Comparison of ENCODE assay signal across 16 mouse cellular contexts in genomic region chr1:43615948-43616347, GRCm38 (mm10).
DNase-seq lines count a peak whose midpoint lies in the region; ATAC-seq and TF ChIP-seq lines count a peak whose summit lies in the region.
"Had no signal": no experiment of that assay in that cellular context is flagged by ENCODE, and none has a peak within 500 bp of the region (broad histone marks: within the 10 kb centered on the region; RNA-seq: fewer than 3 reads in every experiment).

No protein-coding gene starts in this region.

- no peak overlapping the region for H3K9ac ChIP-seq in heart, postnatal 0 days (replicated peaks; ENCODE audit: low read depth, low read length)
- H3K9ac ChIP-seq: embryonic facial prominence, embryonic 12.5 days; limb, embryonic 12.5 days; stomach, embryonic 15.5 days had no signal

- 0 out of 2 replicates have a peak overlapping the region, but pooled peaks have one; percentile 6 for H3K27ac ChIP-seq in heart, postnatal 0 days (ENCODE audit: low read depth)
- no peak overlapping the region for H3K27ac ChIP-seq in gastrocnemius, adult 2 months
- H3K27ac ChIP-seq: embryonic facial prominence, embryonic 12.5 days; limb, embryonic 12.5 days; stomach, embryonic 15.5 days had no signal

- H3K4me2 ChIP-seq in heart, postnatal 0 days (ENCODE audit: low read depth, low read length), result no peak overlapping the region
- H3K4me2 ChIP-seq: embryonic facial prominence, embryonic 12.5 days; limb, embryonic 12.5 days; stomach, embryonic 15.5 days had no signal

- ATAC-seq in heart, postnatal 0 days (ENCODE audit: insufficient read depth, low read depth), result no peak; the same call in 1 of the 2 replicates
- ATAC-seq: activated CD4-positive, CD25-positive, alpha-beta regulatory T cell, adult 4 months had no signal

- no peaks in the 10 kb centered on the region for H3K36me3 ChIP-seq in heart, postnatal 0 days (replicated peaks; ENCODE audit: control insufficient read depth, insufficient read depth, low read length)
- H3K36me3 ChIP-seq: embryonic facial prominence, embryonic 12.5 days; G1E; limb, embryonic 12.5 days; stomach, embryonic 15.5 days had no signal

- H3K4me3 ChIP-seq in heart, postnatal 0 days (ENCODE audit: low read depth, low read length), result no peak overlapping the region
- H3K4me3 ChIP-seq in gastrocnemius, adult 2 months, result no peak overlapping the region
- H3K4me3 ChIP-seq: embryonic facial prominence, embryonic 12.5 days; limb, embryonic 12.5 days; stomach, embryonic 15.5 days had no signal

- H3K27me3 ChIP-seq in heart, postnatal 0 days (ENCODE audit: control insufficient read depth, insufficient read depth, low read length), result no peaks in the 10 kb centered on the region
- H3K27me3 ChIP-seq: embryonic facial prominence, embryonic 12.5 days; limb, embryonic 12.5 days; stomach, embryonic 15.5 days had no signal

- no peak for TF ChIP-seq EP300 in heart, postnatal 0 days (IDR thresholded peaks at IDR 0.05; ENCODE audit: low read depth)

- WGBS in heart, postnatal 0 days, result 50% methylated on average over 4 of the region's 4 CpGs

- H3K9me3 ChIP-seq in heart, postnatal 0 days (replicated peaks; ENCODE audit: control insufficient read depth, low read length), result peaks cover 6% of the 10 kb centered on the region; the same call in 1 of the 2 replicates
- H3K9me3 ChIP-seq: embryonic facial prominence, embryonic 12.5 days; limb, embryonic 12.5 days; stomach, embryonic 15.5 days had no signal

- intact Hi-C loops in gastrocnemius, adult 2 months (cut with DNase I), result no loop called here

- H3K4me1 ChIP-seq in heart, postnatal 0 days (ENCODE audit: control insufficient read depth, insufficient read depth), result no peaks in the 10 kb centered on the region
- H3K4me1 ChIP-seq: embryonic facial prominence, embryonic 12.5 days; limb, embryonic 12.5 days; stomach, embryonic 15.5 days had no signal

- TF ChIP-seq CTCF in heart, postnatal 0 days (IDR thresholded peaks at IDR 0.05; ENCODE audit: low read depth), result peak; percentile 5; the same call in 1 of the 2 replicates
- no peak for TF ChIP-seq CTCF in gastrocnemius, adult 2 months (IDR thresholded peaks at IDR 0.05)

- DNase-seq in embryo, embryonic 10.5 days (ENCODE audit: low spot score), result peak; percentile 16
- DNase-seq in embryo, embryonic 9.5 days (ENCODE audit: extremely low spot score), result no peak
- DNase-seq in heart, postnatal 0 days (ENCODE audit: low spot score), result peak; percentile 13
- no peak for DNase-seq in heart, adult 18-20 months
- DNase-seq in testis, postnatal 10 days (ENCODE audit: low spot score), result peak; percentile 44
- DNase-seq in testis, postnatal 14 days (ENCODE audit: low spot score), result no peak
- peak; percentile 27 for DNase-seq in telencephalon, adult 2 months (ENCODE audit: low read depth, low spot score)
- DNase-seq in gastrocnemius, adult 2 months, result no peak
- DNase-seq: kidney, adult 18-20 months; lung, adult 2 months; right cerebral cortex, postnatal 4 days had no signal

Comparison
In these comparisons a context has a peak if more than half of its experiments do, and no peak if none do; other contexts are left out.
1. DNase-seq: peak in embryo, embryonic 10.5 days (single experiment), heart, postnatal 0 days (single experiment), testis, postnatal 10 days (single experiment) and telencephalon, adult 2 months (single experiment); none in embryo, embryonic 9.5 days (single experiment), heart, adult 18-20 months (0 of 2), testis, postnatal 14 days (single experiment) and gastrocnemius, adult 2 months (single experiment).